Mouse (Mus musculus) heart, adult 2 months (tissue): ENCODE measurements around the gene Pld3. TPM values are rescaled to one million over a fixed set of nuclear protein-coding genes. Genes with fewer than 3 reads are reported as not detected.

ENCODE experiments used
- DNase-seq, 2 experiments: peaks; one replicate each; pipeline ENCODE4 v3.0.0; 2021
- H3K27ac ChIP-seq: fragments of 200-600 bp; 2 replicates; pipeline ENCODE4 v1.8.1; 2022
- H3K27me3 ChIP-seq: fragments of 200-500 bp; 2 replicates; pipeline ENCODE4 v1.6.1; 2012; ENCODE audit warnings: mild to moderate bottlenecking, low read length, inconsistent platforms, mixed read lengths; ENCODE audit not compliant: control insufficient read depth, insufficient read depth
- H3K36me3 ChIP-seq: fragments of 200-500 bp; 2 replicates; pipeline ENCODE4 v1.6.1; 2012; ENCODE audit warnings: low read length, inconsistent platforms; ENCODE audit not compliant: control insufficient read depth, insufficient read depth
- H3K4me1 ChIP-seq: fragments of 200-500 bp; 2 replicates; pipeline ENCODE4 v1.6.1; 2011; ENCODE audit warnings: low read length; ENCODE audit not compliant: control insufficient read depth, insufficient read depth
- H3K4me3 ChIP-seq: fragments of 200-600 bp; 2 replicates; pipeline ENCODE4 v1.8.1; 2022
- H3K79me2 ChIP-seq: fragments of 200-500 bp; replicated peaks from 2 replicates; pipeline ENCODE4 v1.6.1; 2012; ENCODE audit warnings: mild to moderate bottlenecking, inconsistent platforms, low read length, moderate library complexity, mixed read lengths; ENCODE audit not compliant: control insufficient read depth, insufficient read depth
- H3K9ac ChIP-seq: fragments of 200-500 bp; 2 replicates; pipeline ENCODE4 v1.6.1; 2012; ENCODE audit warnings: low read depth, mild to moderate bottlenecking, control low read depth, inconsistent platforms, low read length, mixed read lengths
- CTCF ChIP-seq: fragments of 200-600 bp; IDR thresholded peaks from 2 replicates; pipeline ENCODE4 v1.8.1; 2022; ENCODE audit warnings: antibody characterized with exemption, mild to moderate bottlenecking, moderate library complexity
- EP300 ChIP-seq: fragments of 200-500 bp; IDR thresholded peaks from 2 replicates; pipeline ENCODE4 v1.6.1; 2011; ENCODE audit warnings: low read depth, low read length, control low read depth; ENCODE audit not compliant: insufficient read depth
- POLR2A ChIP-seq: fragments of 200-500 bp; IDR thresholded peaks from 2 replicates; pipeline ENCODE4 v1.6.1; 2011; ENCODE audit warnings: mild to moderate bottlenecking, low read depth, low read length, control low read depth; ENCODE audit not compliant: insufficient read depth
- WGBS: fragments of 180-500 bp; shearing (Covaris S2); methylation state at CpG from one replicate; pipeline ENCODE4 v1.1.7; 2018; 5-methylcytosine and 5-hydroxymethylcytosine counted together
- intact Hi-C: fragments of 180-260 bp; cut with DNase I; formaldehyde crosslinking; loops from one replicate; pipeline ENCODE4 v1.15.1; 2025
- polyA plus RNA-seq: library from polyadenylated mRNA; depleted of rRNA; stranded (reverse); fragments of >200 nt; gene quantifications from 2 replicates; pipeline ENCODE4 v1.2.3, GENCODE M21; 2012
- total RNA-seq, 2 experiments: library from RNA; stranded (reverse); gene quantifications; 2 replicates each; pipeline ENCODE4 v1.2.3; 2021

Pld3 gene
- total and polyA plus RNA-seq, 3 experiments = 22.9 to 68.1 (median 30.6) TPM

DNA sequence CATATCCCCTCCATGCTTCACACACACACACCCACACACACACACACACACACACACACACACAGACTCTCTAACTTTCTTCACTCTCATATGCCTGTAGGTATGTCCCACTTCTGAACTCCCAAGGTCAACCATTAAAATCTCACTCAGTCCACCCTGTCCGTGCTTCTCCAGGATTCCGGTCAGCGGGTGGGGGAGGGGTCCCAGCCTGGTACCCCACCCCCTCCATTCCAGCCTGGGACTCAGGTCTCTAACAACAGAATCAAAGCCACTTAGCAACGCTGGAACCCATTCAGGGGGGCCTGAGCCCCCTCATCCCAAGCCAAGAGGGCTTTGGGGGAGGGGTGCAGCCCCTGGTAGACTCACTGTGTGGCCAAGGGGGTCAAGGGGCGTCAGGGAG lies 30.1 kb downstream of the Pld3 start, which contains the start of gene Hipk4:
Gene Hipk4, plus strand, starts transcription at position 301 of the 400 bp plus-strand sequence.
- H3K9ac ChIP-seq = no peak within 1 kb of the TSS
- no peak within 1 kb of the TSS for H3K27ac ChIP-seq
- 67% methylated on average over 5 of the region's 5 CpGs for WGBS
- no peak for TF ChIP-seq EP300
- TF ChIP-seq POLR2A = no peak
- TF ChIP-seq CTCF = no peak
- no peaks in the 10 kb centered on the region for H3K27me3 ChIP-seq
- intact Hi-C loops = no loop called here
- H3K4me3 ChIP-seq = no peak within 1 kb of the TSS
- H3K79me2 ChIP-seq = no peaks in the 10 kb centered on the region
- no peak for DNase-seq
- no peaks in the 10 kb centered on the region for H3K4me1 ChIP-seq
- H3K36me3 ChIP-seq = no peaks in the 10 kb centered on the region

DNA sequence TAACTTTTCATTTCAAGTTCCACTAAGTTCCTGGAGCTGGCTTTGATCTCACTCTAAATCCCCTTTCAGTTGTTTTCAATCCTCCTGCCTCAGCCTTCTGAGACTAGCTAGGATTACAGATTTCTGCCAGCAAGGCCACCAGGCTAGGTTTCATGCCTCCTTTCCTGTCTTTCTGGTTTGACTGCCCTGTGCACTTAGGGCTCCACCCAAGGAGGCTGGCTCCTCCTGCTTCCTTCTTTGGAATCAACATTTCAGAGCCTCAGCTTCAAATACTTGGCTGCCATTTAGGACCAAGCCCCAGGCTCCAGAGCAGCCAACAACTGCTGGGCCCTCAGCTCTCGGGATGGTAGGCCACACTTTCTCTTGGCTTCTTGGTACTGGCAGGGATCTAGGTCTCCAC lies 32.4 kb downstream of the Pld3 start:
- TF ChIP-seq POLR2A (no peak), EP300 (no peak), CTCF (no peak)
- no peak for DNase-seq
- Histone ChIP-seq H3K4me1 (no peaks in the 10 kb centered on the region), H3K27me3 (no peaks in the 10 kb centered on the region), H3K9ac (no peak overlapping the region), H3K36me3 (no peaks in the 10 kb centered on the region), H3K4me3 (no peak overlapping the region), H3K79me2 (no peaks in the 10 kb centered on the region), H3K27ac (no peak overlapping the region)
- intact Hi-C loops = no loop called here
- WGBS = 45% methylated on average over 1 of the region's 1 CpGs

DNA sequence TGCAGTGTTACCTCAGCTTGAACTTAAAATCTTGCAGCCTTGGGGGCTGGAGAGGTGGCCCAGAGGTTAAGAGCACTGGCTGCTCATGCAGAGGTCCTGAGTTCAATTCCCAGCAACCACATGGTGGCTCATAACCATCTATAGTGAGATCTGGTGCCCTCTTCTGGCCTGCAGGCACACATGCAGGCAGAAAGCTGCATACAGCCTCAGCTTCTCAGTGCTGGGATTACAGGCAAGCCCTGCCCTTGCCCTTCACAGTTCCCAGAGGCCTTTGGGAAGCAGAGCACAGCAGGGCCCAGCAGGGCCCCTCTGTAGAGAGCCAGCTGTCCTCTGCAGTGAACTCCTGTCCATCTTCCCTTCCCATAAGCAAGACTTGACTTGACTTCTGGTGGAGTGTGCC lies 32.9 kb downstream of the Pld3 start:
- Histone ChIP-seq H3K9ac (no peak overlapping the region), H3K79me2 (no peaks in the 10 kb centered on the region), H3K4me1 (no peaks in the 10 kb centered on the region), H3K36me3 (no peaks in the 10 kb centered on the region), H3K4me3 (no peak overlapping the region), H3K27me3 (no peaks in the 10 kb centered on the region), H3K27ac (no peak overlapping the region)
- no peak for TF ChIP-seq POLR2A
- TF ChIP-seq CTCF = peak; percentile 31; the same call in 1 of the 2 replicates
- TF ChIP-seq EP300 = no peak
- intact Hi-C loops = no loop called here
- no peak for DNase-seq

DNA sequence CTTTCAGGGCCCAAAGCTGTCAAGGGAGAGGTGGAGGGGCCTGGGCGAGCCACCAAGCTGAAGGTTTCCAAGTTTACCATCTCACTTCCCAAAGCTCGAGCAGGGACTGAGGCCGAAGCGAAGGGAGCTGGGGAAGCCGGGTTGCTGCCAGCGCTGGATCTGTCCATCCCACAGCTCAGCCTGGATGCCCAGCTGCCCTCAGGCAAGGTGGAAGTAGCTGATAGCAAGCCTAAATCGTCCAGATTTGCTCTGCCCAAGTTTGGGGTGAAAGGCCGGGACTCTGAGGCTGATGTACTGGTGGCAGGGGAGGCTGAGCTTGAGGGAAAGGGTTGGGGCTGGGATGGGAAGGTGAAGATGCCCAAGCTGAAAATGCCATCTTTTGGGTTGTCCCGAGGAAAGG lies 34.7 kb downstream of the Pld3 start:
- no peaks in the 10 kb centered on the region for H3K36me3 ChIP-seq
- no peak for DNase-seq
- no peaks in the 10 kb centered on the region for H3K79me2 ChIP-seq
- no peak overlapping the region for H3K27ac ChIP-seq
- no peak overlapping the region for H3K4me3 ChIP-seq
- H3K27me3 ChIP-seq = no peaks in the 10 kb centered on the region
- intact Hi-C loops = no loop called here
- TF ChIP-seq EP300 (no peak), CTCF (no peak), POLR2A (no peak)
- no peak overlapping the region for H3K9ac ChIP-seq
- H3K4me1 ChIP-seq = no peaks in the 10 kb centered on the region
- 86% methylated on average over 9 of the region's 9 CpGs for WGBS

DNA sequence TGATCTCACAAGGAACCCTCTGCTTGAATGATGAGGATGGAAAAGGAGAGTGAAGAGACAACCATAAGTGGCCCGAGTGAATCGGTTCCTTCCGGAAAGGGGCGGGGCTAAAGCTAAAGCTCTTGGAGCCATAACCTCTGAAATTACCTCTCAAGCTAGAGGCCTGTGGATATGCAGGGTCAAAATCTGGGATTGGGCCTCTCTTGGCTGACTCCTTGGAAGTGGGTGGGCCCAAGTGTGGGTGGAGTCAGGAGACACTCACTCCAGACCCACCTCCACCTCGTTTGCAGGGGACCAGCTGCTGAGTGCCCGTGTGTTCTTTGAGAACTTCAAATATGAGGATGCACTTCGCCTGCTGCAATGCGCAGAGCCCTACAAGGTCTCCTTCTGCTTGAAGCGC lies 38.1 kb downstream of the Pld3 start:
- intact Hi-C loops = no loop called here
- H3K27ac ChIP-seq = no peak overlapping the region
- no peaks in the 10 kb centered on the region for H3K27me3 ChIP-seq
- 76% methylated on average over 9 of the region's 9 CpGs for WGBS
- H3K4me3 ChIP-seq = no peak overlapping the region
- DNase-seq = no peak
- no peaks in the 10 kb centered on the region for H3K36me3 ChIP-seq
- no peaks in the 10 kb centered on the region for H3K79me2 ChIP-seq
- H3K4me1 ChIP-seq = no peaks in the 10 kb centered on the region
- TF ChIP-seq EP300 (no peak), CTCF (no peak), POLR2A (no peak)
- no peak overlapping the region for H3K9ac ChIP-seq

DNA sequence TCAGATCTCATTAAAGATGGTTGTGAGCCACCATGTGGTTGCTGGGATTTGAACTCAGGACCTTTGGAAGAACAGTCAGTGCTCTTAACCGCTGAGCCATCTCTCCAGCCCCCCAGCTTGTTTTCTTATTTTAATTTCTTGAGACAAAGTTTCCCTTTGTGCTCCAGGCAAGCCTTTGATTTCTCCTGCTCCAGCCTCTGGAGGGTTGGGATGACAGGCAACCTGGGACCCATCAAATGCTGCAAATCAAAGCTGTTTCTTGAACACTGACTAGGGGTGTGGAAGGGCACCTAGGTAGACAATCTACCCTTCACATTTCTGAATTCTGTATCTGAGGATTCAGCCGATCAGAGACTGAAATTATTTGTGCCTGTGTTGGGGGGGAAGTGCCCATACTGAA lies 42.2 kb downstream of the Pld3 start:
- Histone ChIP-seq H3K79me2 (no peaks in the 10 kb centered on the region), H3K4me3 (no peak overlapping the region), H3K27ac (no peak overlapping the region), H3K4me1 (peaks cover 2% of the 10 kb centered on the region; the same call in 1 of the 2 replicates), H3K9ac (no peak overlapping the region), H3K36me3 (no peaks in the 10 kb centered on the region), H3K27me3 (no peaks in the 10 kb centered on the region)
- WGBS = 92% methylated on average over 2 of the region's 2 CpGs
- no peak for TF ChIP-seq CTCF
- TF ChIP-seq EP300 = no peak
- no peak for TF ChIP-seq POLR2A
- intact Hi-C loops = no loop called here
- DNase-seq = no peak
